Mouse (Mus musculus): Measurements from ENCODE around the gene Gadl1.
A peak's percentile ranks its signal among the peaks of the same experiment; 100 is the strongest.

Gadl1 gene

DNA sequence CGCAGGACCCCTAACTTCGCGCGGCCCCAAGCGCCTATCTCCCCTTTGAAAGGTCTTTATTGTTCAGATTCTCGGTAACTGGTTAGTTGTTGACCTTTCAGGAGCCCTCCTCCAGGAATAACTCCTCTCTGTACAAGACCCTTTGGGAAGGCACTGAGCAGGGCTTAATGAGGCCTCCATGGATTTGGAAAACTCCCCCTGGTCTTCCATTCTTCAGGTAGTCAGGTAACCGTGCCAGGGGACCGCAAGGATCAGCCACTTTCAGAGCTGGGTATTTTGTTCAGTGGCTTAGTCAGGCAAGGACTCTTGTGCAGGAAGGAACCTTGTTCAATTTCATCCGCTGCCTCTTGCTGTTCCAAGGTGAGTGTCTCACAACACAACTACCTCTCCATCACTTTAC lies at the start of gene Gadl1:
Gadl1 (plus strand) TSS at position 301 of the 400 bp plus-strand sequence.
- no peak for DNase-seq

- DNase-seq, result no peak
Observed at GRCm38 (mm10) chr9:115862802-115863201, 46.5 kb upstream of the Gadl1 start.

- peak; percentile 32 for DNase-seq
Observed at GRCm38 (mm10) chr9:115863326-115863725, 45.9 kb upstream of the Gadl1 start.

DNA sequence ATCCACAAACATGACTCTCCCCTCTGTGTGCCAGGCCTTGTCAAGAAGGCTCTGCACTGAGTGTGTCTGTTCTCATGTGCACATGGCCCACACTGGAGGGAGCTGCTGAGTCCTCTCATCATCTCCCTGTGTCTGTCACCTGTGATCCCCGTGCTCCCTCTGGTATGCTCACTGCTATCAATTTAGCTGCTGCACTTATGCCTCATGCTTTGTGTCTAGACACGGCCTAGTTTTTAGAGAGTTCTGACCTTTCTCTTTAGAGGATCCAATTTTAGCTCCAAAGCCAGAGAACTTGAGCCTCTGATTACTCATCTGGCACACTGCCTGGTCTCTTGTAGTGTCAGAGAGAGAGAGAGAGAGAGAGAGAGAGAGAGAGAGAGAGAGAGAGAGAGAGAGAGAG lies 42.0 kb upstream of the Gadl1 start:
- DNase-seq, result peak; percentile 25 to 28

DNA sequence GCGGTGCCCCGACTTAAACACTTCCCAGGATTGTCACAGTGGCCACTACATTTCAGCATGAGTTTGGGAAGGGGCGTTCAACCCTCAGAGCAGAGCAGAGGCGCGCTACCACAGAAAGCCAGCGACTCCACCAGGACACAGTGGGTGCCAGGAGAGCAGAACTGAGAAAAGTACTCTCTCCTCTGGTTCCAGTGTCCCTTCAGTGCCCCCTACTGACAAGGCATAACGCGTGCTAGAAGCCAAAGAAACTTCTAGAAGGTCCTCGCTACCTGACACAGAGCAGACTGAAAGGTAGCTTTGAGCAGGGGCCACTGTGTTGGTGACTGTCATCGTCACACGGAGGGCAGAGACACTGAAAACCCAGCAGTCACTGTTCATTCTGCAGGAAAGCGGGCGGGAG lies 39.1 kb upstream of the Gadl1 start:
- DNase-seq, result peak; percentile 34 to 35

DNA sequence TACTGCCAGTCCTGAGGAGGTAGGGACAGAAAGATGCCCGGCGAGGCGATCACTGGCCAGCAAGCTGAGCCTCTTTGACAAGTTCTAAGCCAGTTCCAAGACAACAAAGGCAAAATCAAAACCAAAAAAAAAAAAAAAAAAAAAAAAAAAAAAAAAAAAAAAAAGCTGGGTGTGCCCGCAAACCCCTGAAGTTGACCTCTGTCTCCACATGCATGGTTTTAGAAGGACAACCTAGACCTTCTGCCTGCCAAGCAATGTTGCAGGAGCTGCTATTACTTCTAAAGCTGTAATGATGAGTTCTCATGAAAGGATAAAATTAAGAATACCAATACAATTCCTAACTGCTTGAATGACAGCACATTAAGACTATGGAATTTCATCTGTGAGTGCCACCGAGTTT lies 38.6 kb upstream of the Gadl1 start:
- DNase-seq, result no peak

- no peak for DNase-seq
Observed at GRCm38 (mm10) chr9:115880500-115880899, 28.8 kb upstream of the Gadl1 start.

DNA sequence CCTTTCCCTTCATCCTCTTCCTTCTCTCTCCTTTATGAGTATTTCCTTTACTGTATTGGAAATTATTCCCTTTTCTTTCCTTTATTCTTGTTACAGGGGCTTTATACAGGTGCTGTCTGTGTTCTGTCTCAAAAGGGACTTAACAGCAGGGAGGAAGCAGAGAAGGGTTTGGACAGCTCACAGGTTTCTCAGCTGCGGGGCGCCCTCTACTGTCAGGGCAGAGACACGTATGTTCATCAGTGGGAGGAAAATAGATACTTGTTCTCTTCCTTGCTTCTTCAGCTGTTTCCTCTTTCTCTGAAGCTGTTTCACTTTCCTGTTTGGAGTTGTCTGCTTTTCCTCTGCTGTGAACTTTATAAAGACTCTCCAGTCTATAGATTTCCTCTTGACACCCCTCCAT lies 28.1 kb upstream of the Gadl1 start:
- DNase-seq, result peak in 1 of 2 experiments; percentile 34

- DNase-seq, result no peak
Observed at GRCm38 (mm10) chr9:115882627-115883200, 26.5 kb upstream of the Gadl1 start.

DNA sequence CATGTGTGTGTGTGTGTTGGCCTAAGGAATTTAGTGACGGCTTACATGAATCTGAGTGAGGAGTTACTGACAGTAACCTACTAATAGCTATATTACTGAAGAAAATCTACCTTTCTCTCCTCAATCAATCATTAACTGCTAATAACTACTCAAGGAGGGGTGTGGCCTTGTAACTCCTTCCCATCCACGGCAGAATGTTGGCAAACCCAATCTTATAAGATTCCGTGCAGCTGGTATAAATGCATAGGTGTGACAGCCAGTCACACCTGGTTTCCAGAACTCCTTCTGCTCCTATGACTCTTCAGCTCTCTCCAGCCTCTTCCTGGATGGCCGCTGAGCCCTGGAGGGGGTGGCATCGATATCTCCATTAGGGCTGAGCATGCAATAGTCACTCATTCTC lies 25.8 kb upstream of the Gadl1 start:
- DNase-seq, result no peak

DNA sequence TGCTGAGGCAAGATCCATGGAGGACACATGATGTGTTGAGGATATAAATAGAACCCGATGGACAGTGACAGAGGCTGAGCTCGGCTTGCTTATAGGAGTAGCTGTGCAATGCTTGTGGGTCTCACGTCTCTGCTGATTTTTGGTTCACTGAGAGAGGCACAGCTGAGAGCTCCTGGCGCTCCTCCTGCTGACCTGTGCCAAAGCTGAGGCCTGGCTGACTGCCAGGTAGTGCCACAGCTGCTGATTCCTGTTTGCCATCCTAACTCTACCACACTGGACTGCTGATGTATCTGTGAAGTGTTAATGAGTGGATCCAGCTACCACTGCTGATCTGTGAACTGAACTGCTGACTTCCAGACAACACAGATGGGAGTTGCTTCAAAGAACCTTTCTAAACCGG lies 21.7 kb upstream of the Gadl1 start:
- peak; percentile 46 to 56 for DNase-seq

GRCm38 (mm10) chr9:115893131-115893530 lies 16.1 kb upstream of the Gadl1 start:
- DNase-seq, result no peak

DNA sequence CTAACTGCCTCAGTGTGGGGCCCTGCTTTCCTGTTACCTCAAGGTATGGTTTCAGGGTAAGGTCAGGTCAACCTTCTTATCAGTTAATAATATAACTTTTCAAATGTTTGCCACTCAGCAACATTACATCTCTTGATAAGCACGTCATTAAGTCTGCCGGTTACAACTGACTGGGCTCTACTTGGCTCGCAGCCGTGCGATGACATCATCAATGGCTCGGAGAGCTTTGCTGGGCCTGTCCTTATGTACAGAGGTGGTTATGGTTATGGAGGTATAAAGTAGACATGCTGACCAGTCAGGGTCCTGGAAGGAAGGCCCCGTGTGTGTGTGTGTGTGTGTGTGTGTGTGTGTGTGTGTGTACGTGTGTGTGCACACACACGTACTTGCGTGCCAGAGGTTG lies 15.3 kb upstream of the Gadl1 start:
- peak; percentile 20 to 26 for DNase-seq

GRCm38 (mm10) chr9:115908325-115908724 lies 930 bp upstream of the Gadl1 start:
- DNase-seq, result no peak

- no peak for DNase-seq
Observed at GRCm38 (mm10) chr9:115914006-115914405, 4.8 kb downstream of the Gadl1 start.

GRCm38 (mm10) chr9:115915586-115916270 lies 6.5 kb downstream of the Gadl1 start:
- no peak for DNase-seq

- DNase-seq, result no peak
Observed at GRCm38 (mm10) chr9:115919736-115920135, 10.5 kb downstream of the Gadl1 start.

GRCm38 (mm10) chr9:115922662-115923061 lies 13.4 kb downstream of the Gadl1 start:
- no peak for DNase-seq

- no peak for DNase-seq
Observed at GRCm38 (mm10) chr9:115924094-115924493, 14.8 kb downstream of the Gadl1 start.

DNA sequence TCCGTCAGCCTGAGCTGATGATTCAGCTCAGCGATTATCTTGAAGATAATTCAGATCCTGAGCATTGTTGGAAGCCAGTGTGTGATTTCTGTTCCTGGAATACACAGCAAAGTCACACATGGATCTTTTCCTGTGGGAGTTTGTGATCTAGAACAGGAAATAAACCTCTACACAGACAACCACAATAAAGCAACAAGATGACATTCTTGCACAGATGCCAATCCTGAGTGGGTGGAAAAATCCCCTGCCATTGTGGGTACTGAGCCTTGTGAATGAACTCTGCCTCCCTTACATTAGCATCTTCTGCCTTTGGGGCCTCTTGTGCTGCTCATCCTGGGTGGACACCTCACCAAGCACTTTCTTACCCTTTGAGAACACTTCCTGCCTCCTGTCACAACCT lies 22.5 kb downstream of the Gadl1 start:
- DNase-seq, result no peak

- no peak for DNase-seq
Observed at GRCm38 (mm10) chr9:115932741-115933140, 23.5 kb downstream of the Gadl1 start.

- peak; percentile 26 to 32 for DNase-seq
Observed at GRCm38 (mm10) chr9:115933243-115933964, 24.1 kb downstream of the Gadl1 start.

DNA sequence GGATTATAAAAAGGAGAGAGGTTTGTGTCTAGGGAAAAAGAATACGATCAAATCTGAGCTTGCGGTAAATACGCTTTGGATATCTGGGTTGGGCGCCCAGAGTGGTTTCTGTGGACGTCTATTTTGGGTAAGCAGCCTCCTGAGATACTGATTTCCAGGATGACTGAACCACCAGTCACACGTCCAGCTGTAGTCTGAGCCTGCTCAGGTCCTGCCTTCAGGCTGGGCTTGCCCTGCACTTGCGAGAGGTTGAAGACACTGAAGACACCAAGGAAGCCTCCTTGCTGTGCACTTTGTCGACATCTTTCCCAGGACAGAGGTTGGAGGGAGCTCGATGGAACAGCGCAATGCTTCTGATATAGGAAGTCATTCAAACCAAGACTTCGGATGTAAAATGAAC lies 25.0 kb downstream of the Gadl1 start:
- DNase-seq, result no peak

DNA sequence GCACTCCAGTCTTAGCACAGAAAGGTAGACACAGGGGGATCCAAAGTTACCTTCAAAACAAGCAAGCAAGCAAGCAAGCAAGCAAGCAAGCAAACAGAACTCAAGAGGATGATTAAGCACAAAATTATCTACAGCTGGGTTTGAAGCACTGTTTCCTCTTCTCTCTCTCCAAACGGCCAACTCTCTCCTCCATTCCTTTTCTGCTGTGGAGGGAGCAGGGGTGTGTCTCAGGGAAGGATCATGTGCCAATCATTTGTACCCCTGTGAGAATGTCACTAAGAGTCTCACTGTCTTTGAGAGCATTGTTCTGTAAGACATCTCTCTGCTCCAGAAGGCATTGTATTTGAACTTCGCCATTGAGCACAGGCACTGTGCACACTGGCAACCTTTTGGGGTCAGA lies 27.1 kb downstream of the Gadl1 start:
- no peak for DNase-seq

Measured in cerebellum, postnatal 10 days (tissue).